Mouse (Mus musculus) hindbrain, embryonic 11.5 days (tissue): ENCODE results near the gene Klhl6. TPM values are rescaled to one million over a fixed set of nuclear protein-coding genes. Genes with fewer than 3 reads are reported as not detected.

Experiments used
- ATAC-seq: fragments of 200-750 bp; cut with Nextera tagmentation; 2 replicates; pipeline ENCODE4 v1.8.0; 2017; ENCODE audit warnings: mild to moderate bottlenecking, moderate TSS enrichment, moderate library complexity; ENCODE audit not compliant: low FRiP score
- DNase-seq: peaks from one replicate; pipeline ENCODE4 v3.0.0-alpha.2; 2015; ENCODE audit warnings: low spot score
- H3K27ac ChIP-seq: fragments of 300-500 bp; sonication (generic); 2 replicates; pipeline ENCODE4 v1.5.1; 2014; ENCODE audit warnings: mild to moderate bottlenecking, low read depth, low read length
- H3K27me3 ChIP-seq: fragments of 300-500 bp; sonication (generic); 2 replicates; pipeline ENCODE4 v1.6.1; 2014; ENCODE audit warnings: mild to moderate bottlenecking, low read length, moderate library complexity, mixed read lengths; ENCODE audit not compliant: control insufficient read depth, insufficient read depth
- H3K36me3 ChIP-seq: fragments of 300-500 bp; sonication (generic); 2 replicates; pipeline ENCODE4 v1.6.1; 2014; ENCODE audit warnings: mild to moderate bottlenecking, low read length, moderate library complexity, mixed read lengths; ENCODE audit not compliant: control insufficient read depth, insufficient read depth
- H3K4me1 ChIP-seq: fragments of 300-500 bp; sonication (generic); replicated peaks from 2 replicates; pipeline ENCODE4 v1.6.1; 2014; ENCODE audit warnings: low read length, mixed read lengths; ENCODE audit not compliant: control insufficient read depth, insufficient read depth
- H3K4me2 ChIP-seq: fragments of 300-500 bp; sonication (generic); replicated peaks from 2 replicates; pipeline ENCODE4 v1.6.1; 2014; ENCODE audit warnings: mild to moderate bottlenecking, low read depth, low read length
- H3K4me3 ChIP-seq: fragments of 300-500 bp; sonication (generic); 2 replicates; pipeline ENCODE4 v1.5.1; 2014; ENCODE audit warnings: low read depth, low read length
- H3K9ac ChIP-seq: fragments of 300-500 bp; sonication (generic); 2 replicates; pipeline ENCODE4 v1.6.1; 2014; ENCODE audit warnings: low read depth, low read length
- H3K9me3 ChIP-seq: fragments of 300-500 bp; sonication (generic); 2 replicates; pipeline ENCODE4 v1.6.1; 2016; ENCODE audit warnings: low read length; ENCODE audit not compliant: control insufficient read depth
- WGBS: fragments of 180-500 bp; shearing (Covaris S2); extraction: QIAGEN DNeasy Blood & Tissue Kit; methylation state at CpG from one replicate; pipeline ENCODE4 v1.1.7; 2014; 5-methylcytosine and 5-hydroxymethylcytosine counted together
- polyA plus RNA-seq: library from polyadenylated mRNA; unstranded; fragments of >200 nt; fragmentation: Nextera tagmentation; extraction: Ambion mirVana; gene quantifications from 2 replicates; pipeline ENCODE4 v1.2.1, GENCODE M21; 2014

Gene Klhl6
- polyA plus RNA-seq, 1 experiment from 2014 or later: 7.3 TPM

GRCm38 (mm10) chr16:19912582-19912981 is 70.3 kb downstream of the Klhl6 start:
- H3K9ac ChIP-seq: no peak overlapping the region
- H3K4me1 ChIP-seq: no peaks in the 10 kb centered on the region
- H3K4me3 ChIP-seq: no peak overlapping the region
- no peak for DNase-seq
- WGBS: 87% methylated on average over 2 of the region's 2 CpGs
- H3K9me3 ChIP-seq: no peaks in the 10 kb centered on the region
- H3K4me2 ChIP-seq: no peak overlapping the region
- H3K27me3 ChIP-seq: no peaks in the 10 kb centered on the region
- no peaks in the 10 kb centered on the region for H3K36me3 ChIP-seq
- no peak overlapping the region for H3K27ac ChIP-seq
- ATAC-seq: no peak

GRCm38 (mm10) chr16:19908291-19908690 is 74.5 kb downstream of the Klhl6 start:
- no peak for ATAC-seq

GRCm38 (mm10) chr16:19907103-19907502 is 75.7 kb downstream of the Klhl6 start:
- H3K27ac ChIP-seq: no peak overlapping the region
- 41% methylated on average over 2 of the region's 2 CpGs for WGBS
- H3K36me3 ChIP-seq: no peaks in the 10 kb centered on the region
- no peaks in the 10 kb centered on the region for H3K4me1 ChIP-seq
- H3K9ac ChIP-seq: no peak overlapping the region
- H3K27me3 ChIP-seq: no peaks in the 10 kb centered on the region
- ATAC-seq (no peak), DNase-seq (peak; percentile 61)
- no peaks in the 10 kb centered on the region for H3K9me3 ChIP-seq
- H3K4me3 ChIP-seq: no peak overlapping the region
- no peak overlapping the region for H3K4me2 ChIP-seq

More at GRCm38 (mm10) chr16:19908291-19908690, 74.5 kb downstream of the Klhl6 start:
- Histone ChIP-seq H3K4me3 (no peak overlapping the region), H3K4me1 (no peaks in the 10 kb centered on the region), H3K9ac (no peak overlapping the region), H3K27me3 (no peaks in the 10 kb centered on the region), H3K4me2 (no peak overlapping the region), H3K27ac (no peak overlapping the region), H3K9me3 (no peaks in the 10 kb centered on the region), H3K36me3 (no peaks in the 10 kb centered on the region)
- no peak for DNase-seq
- WGBS: 63% methylated on average over 3 of the region's 3 CpGs

GRCm38 (mm10) chr16:19904734-19905479 is 77.9 kb downstream of the Klhl6 start:
- no peak overlapping the region for H3K4me2 ChIP-seq
- no peak overlapping the region for H3K27ac ChIP-seq
- no peak overlapping the region for H3K9ac ChIP-seq
- no peak overlapping the region for H3K4me3 ChIP-seq
- DNase-seq (no peak), ATAC-seq (no peak)
- H3K9me3 ChIP-seq: no peaks in the 10 kb centered on the region
- H3K4me1 ChIP-seq: no peaks in the 10 kb centered on the region
- no peaks in the 10 kb centered on the region for H3K36me3 ChIP-seq
- WGBS: 61% methylated on average over 2 of the region's 2 CpGs
- no peaks in the 10 kb centered on the region for H3K27me3 ChIP-seq

- no peak for ATAC-seq
- H3K9ac ChIP-seq: no peak overlapping the region
- no peaks in the 10 kb centered on the region for H3K9me3 ChIP-seq
- no peak for DNase-seq
- H3K27ac ChIP-seq: no peak overlapping the region
- no peak overlapping the region for H3K4me2 ChIP-seq
- H3K36me3 ChIP-seq: no peaks in the 10 kb centered on the region
- H3K4me3 ChIP-seq: no peak overlapping the region
- H3K27me3 ChIP-seq: no peaks in the 10 kb centered on the region
- WGBS: 93% methylated on average over 1 of the region's 1 CpGs
- no peaks in the 10 kb centered on the region for H3K4me1 ChIP-seq
Measured at GRCm38 (mm10) chr16:19903792-19904191, 79.0 kb downstream of the Klhl6 start.

Other genes starting within 250 kb of the Klhl6 start
- gene B3gnt5, start 222.8 kb downstream of the Klhl6 start, polyA plus RNA-seq: 50.7 and 52.0 TPM in 2 replicates
- 50.3 and 50.8 TPM in 2 replicates for gene Klhl24, start 114.5 kb upstream of the Klhl6 start, polyA plus RNA-seq
- 31.1 and 32.8 TPM in 2 replicates for gene Yeats2, start 158.0 kb upstream of the Klhl6 start, polyA plus RNA-seq